Mouse (Mus musculus) MEL (cell line): ENCODE measurements around the gene Ccno. TPM values are rescaled to one million over a fixed set of nuclear protein-coding genes. Genes with fewer than 3 reads are reported as not detected.

Experiments used
- polyA plus RNA-seq, 2 experiments: library from polyadenylated mRNA; stranded (reverse) in 1 of 2; unstranded in 1 of 2; fragments of >175 nt in 1 of 2; fragments of >200 nt in 1 of 2; gene quantifications; 2 replicates each; pipeline versions ENCODE4 v1.2.1 to v1.2.4; 2012; ENCODE audit warnings: low replicate concordance in 2 of 2, low read depth in 1 of 2; ENCODE audit not compliant: insufficient read length in 2 of 2, insufficient read depth in 1 of 2, missing spikeins in 1 of 2
- total RNA-seq: library from RNA; depleted of rRNA; stranded (reverse); fragments of 300-350 nt; gene quantifications from 2 replicates; pipeline ENCODE4 v1.2.3, GENCODE M21; 2012; rRNA removed

The Ccno gene
- total and polyA plus RNA-seq, 3 experiments = 0.27 to 0.50 TPM; not detected in 1

Other genes with a start within 250 kb of the Ccno start
- 0.10 and 0.12 TPM in 2 replicates for gene Plpp1, start 187.0 kb upstream of the Ccno start, total RNA-seq
- gene Plpp1, start 187.0 kb upstream of the Ccno start, polyA plus RNA-seq = under 1 TPM in 1 of 2 experiments, not detected in 1; 0.15 TPM
- 55.1 and 57.4 TPM in 2 replicates for gene Mtrex, start 60.4 kb upstream of the Ccno start, total RNA-seq
- 10 to 100 TPM; 62.2 to 96.5 TPM for gene Mtrex, start 60.4 kb upstream of the Ccno start, polyA plus RNA-seq
- 23.1 and 25.3 TPM in 2 replicates for gene Dhx29, start 60.3 kb upstream of the Ccno start, total RNA-seq
- 10 to 100 TPM; 26.7 to 41.2 TPM for gene Dhx29, start 60.3 kb upstream of the Ccno start, polyA plus RNA-seq
- not detected in 2 replicates for gene Mcidas, start 6.0 kb downstream of the Ccno start, total RNA-seq
- not detected for gene Mcidas, start 6.0 kb downstream of the Ccno start, polyA plus RNA-seq
- gene Cdc20b, start 47.3 kb downstream of the Ccno start, total RNA-seq = not detected in 2 replicates
- gene Cdc20b, start 47.3 kb downstream of the Ccno start, polyA plus RNA-seq = not detected
- gene Gpx8, start 58.6 kb downstream of the Ccno start, total RNA-seq = not detected in 2 replicates
- not detected for gene Gpx8, start 58.6 kb downstream of the Ccno start, polyA plus RNA-seq
- gene Gzma, start 113.2 kb downstream of the Ccno start, total RNA-seq = not detected in 2 replicates
- gene Gzma, start 113.2 kb downstream of the Ccno start, polyA plus RNA-seq = not detected
- gene Esm1, start 221.9 kb downstream of the Ccno start, total RNA-seq = not detected in 2 replicates
- gene Esm1, start 221.9 kb downstream of the Ccno start, polyA plus RNA-seq = not detected
- gene Gzmk, start 238.1 kb downstream of the Ccno start, total RNA-seq = not detected in 2 replicates
- gene Gzmk, start 238.1 kb downstream of the Ccno start, polyA plus RNA-seq = not detected